Mouse (Mus musculus): ENCODE data around the gene Lpin3.

DNA sequence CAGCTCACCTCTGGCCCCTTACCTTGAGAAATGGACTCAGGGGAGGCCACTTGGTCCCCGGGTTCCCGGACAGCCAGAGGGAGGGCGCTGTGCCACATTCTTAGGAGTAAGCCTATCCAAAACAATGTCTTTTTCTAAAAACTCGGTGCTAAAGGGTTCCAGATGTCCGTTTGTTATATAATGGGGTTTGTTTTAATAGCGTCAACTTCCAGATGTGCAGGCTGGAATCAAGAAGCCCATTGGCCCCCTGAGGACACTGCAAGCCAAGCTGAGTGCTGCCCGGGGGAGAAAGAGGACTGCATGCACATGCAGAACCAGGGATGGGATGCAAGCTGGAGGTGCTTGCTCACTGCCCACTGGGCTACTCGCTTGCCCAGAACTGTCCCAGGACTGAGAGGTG is 51.9 kb downstream of the Lpin3 start:
- TF ChIP-seq CTCF (IDR thresholded peaks at IDR 0.05; ENCODE audit: borderline replicate concordance, extremely low read depth, insufficient read depth, insufficient read length), result no peak
- TF ChIP-seq POLR2A (IDR thresholded peaks at IDR 0.05; ENCODE audit: borderline replicate concordance, extremely low read depth, insufficient read depth, insufficient read length, poor library complexity, severe bottlenecking), result no peak

Measured in brain, embryonic 14.5 days (tissue).